Mouse (Mus musculus): Measurements from ENCODE around the gene Gm4767.
"Not testable (repeated sequence)": the region's sequence is repeated elsewhere in the genome, so short reads cannot be mapped to it uniquely, and the experiment has no call there.

Gene Gm4767

DNA sequence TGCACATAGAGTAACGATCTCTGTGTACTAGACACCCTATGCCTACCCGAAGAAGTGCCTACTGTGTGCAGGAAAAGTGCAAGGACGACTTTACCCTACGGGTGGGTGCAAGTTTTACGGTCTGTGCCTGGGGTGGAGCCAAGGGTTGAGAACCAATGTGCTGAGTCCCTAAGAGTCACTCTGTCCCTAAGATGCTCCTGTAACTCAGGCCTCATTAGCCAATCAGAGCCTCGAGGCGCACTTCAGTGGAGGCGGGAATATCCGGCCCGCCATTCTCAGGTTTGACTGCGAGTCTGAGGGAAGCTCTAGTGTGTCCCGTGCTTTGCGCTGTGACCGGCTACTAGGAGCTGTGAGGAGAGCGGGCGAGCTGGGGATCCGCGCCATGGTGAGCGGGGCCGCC lies at the start of gene Gm4767:
Gene Gm4767, plus strand, starts transcription at position 288 of the 400 bp plus-strand sequence.
- peak; percentile 2 for DNase-seq

DNA sequence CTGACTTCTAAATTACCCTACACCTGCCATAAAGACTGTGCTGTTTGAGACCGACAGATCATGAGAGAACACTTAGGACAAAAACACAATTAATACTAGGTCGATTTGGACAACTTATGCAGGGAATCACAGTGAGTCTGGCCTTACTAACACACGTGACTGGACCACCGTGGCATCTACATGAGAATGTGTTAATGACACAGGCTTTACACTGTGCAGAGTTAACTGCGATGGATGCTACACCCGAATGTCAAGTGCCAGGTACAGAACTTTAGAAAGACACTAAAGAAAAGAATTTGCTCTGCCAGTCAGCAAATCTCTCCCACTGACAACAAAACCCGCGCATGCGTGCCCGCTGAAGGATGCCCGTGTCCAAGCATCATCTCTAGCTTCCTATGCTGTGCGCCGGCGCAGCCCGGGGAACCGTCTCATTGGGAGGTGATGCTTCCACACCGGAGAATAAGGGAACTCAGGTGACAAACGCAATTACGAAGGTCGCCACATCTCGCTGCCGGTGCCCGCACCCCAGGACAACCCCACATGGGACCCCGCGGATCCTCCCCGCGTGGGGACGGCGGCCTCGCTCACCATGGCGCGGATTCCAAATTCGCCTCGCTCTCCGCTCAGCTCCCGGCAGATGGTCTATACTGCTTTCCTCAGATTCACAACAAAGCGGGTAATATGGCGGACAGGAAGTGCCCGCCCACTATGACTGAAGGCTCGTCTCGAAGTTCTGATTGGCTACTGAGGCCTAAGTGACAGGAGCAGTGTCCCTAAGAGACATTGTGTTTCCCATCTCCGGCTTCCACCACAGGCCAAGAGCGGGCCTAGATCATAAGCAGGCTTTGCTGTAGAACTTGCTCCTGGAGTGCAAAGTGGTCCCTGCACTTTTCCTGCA lies 41.2 kb upstream of the Gm4767 start, which contains the start of gene Gm3055:
Gene Gm3055, minus strand, starts transcription at position 656 of the 898 bp plus-strand sequence.
- not testable (repeated sequence) for DNase-seq

DNA sequence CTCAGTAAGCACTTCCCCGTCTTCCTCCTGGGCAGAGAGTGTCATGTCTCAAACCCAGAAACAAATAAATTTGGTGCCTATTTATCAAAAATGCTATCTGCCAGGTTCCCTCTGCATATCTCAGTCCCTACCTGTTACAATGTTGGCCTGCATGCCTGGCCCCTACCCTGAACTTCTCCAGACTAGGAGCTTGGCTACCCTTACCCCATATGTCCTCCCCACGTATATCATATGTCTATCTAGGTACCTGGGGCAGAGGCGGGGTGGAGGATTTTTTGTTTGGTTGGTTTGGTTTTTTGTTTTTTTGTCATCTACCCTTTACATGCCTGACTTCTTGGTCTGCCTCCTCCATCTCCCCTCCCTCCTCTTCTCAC lies 40.6 kb upstream of the Gm4767 start:
- not testable (repeated sequence) for DNase-seq

DNA sequence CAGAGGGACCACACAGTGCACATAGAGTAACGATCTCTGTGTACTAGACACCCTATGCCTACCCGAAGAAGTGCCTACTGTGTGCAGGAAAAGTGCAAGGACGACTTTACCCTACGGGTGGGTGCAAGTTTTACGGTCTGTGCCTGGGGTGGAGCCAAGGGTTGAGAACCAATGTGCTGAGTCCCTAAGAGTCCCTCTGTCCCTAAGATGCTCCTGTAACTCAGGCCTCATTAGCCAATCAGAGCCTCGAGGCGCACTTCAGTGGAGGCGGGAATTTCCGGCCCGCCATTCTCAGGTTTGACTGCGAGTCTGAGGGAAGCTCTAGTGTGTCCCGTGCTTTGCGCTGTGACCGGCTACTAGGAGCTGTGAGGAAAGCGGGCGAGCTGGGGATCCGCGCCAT lies 34.2 kb downstream of the Gm4767 start:
- not testable (repeated sequence) for DNase-seq

DNA sequence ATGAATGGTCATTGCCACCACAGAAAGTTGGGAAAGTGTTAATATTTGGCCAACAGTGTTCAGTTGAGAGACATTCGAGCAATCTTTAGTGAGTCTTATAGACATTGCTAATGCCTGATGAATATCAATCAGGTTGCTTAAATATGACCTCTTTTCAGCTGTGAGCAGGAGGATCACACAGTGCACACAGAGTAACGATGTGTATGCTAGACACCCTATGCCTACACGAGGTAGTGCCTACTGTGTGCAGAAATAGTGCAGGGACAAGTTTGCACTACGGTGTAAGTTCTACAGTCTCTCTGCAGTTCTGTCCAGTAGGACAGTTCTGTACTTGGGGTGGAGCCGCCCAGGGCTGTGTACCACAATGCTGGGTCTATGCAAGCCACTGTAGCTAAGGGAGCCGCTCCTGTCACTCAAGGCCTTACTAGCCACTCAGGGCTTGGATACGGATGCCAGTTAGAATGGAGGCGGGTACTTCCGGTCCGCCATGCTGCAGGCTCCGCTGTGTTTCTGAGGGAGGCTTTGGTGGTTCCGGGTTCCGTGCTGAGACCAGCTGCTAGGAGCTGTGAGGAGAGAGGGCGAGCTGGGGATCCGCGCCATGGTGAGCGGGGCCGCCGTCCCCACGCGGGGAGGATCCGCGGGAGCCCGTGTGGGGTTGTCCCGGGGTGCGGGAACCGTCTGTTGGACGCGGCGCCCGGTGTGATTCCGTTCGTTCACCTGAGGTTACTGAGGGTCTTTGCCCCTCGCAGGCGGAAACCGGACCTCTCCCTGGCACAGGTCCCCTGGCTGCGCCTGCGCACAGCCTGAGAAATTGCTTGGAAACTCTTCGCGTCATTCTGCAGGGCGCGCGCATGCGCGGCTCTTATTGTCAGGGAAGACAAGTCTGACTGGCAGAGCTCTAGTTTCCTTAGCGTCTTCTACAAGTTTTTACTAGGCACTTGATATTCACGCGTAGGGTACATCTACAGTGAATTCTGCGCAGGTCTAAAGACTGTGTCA lies 51.7 kb downstream of the Gm4767 start, which contains the start of gene Gm32687:
Gene Gm32687, plus strand, starts transcription at position 526 of the 999 bp plus-strand sequence.
- DNase-seq: peak; percentile 4

All from right cerebral cortex, postnatal 25 days (tissue).